Mouse (Mus musculus): ENCODE measurements around the gene Nmu. TPM values are rescaled to one million over a fixed set of nuclear protein-coding genes. Genes with fewer than 3 reads are reported as not detected.
A peak's percentile ranks its signal among the peaks of the same experiment; 100 is the strongest.

The Nmu gene
- total and polyA plus RNA-seq, 2 experiments from 2014 or later, result 0.70 TPM; not detected in 1

- no peak overlapping the region for H3K4me3 ChIP-seq (ENCODE audit: low read depth, low read length)
- DNase-seq (peak; percentile 56), ATAC-seq (peak; percentile 89)
- H3K9me3 ChIP-seq (ENCODE audit: low read length), result no peaks in the 10 kb centered on the region
- H3K9ac ChIP-seq, result no peak overlapping the region
- TF ChIP-seq CTCF (IDR thresholded peaks at IDR 0.05; ENCODE audit: low read depth), result no peak
- H3K36me3 ChIP-seq (ENCODE audit: insufficient read depth), result no peaks in the 10 kb centered on the region
- no peak overlapping the region for H3K4me2 ChIP-seq (ENCODE audit: low read depth)
- no peaks in the 10 kb centered on the region for H3K4me1 ChIP-seq (ENCODE audit: insufficient read depth)
- 19% methylated on average over 2 of the region's 2 CpGs for WGBS
- H3K27me3 ChIP-seq (ENCODE audit: insufficient read depth, low read length), result no peaks in the 10 kb centered on the region
- H3K27ac ChIP-seq (ENCODE audit: low read depth, low read length), result no peak overlapping the region
Measured at GRCm38 (mm10) chr5:76346137-76346536, 17.5 kb downstream of the Nmu start.

GRCm38 (mm10) chr5:76340931-76341330 is 22.7 kb downstream of the Nmu start:
- 81% methylated on average over 2 of the region's 2 CpGs for WGBS
- Histone ChIP-seq H3K4me2 (ENCODE audit: low read depth) (no peak overlapping the region), H3K9me3 (ENCODE audit: low read length) (no peaks in the 10 kb centered on the region), H3K9ac (no peak overlapping the region), H3K27me3 (ENCODE audit: insufficient read depth, low read length) (no peaks in the 10 kb centered on the region), H3K4me3 (ENCODE audit: low read depth, low read length) (no peak overlapping the region), H3K27ac (ENCODE audit: low read depth, low read length) (no peak overlapping the region), H3K4me1 (ENCODE audit: insufficient read depth) (no peaks in the 10 kb centered on the region), H3K36me3 (ENCODE audit: insufficient read depth) (no peaks in the 10 kb centered on the region)
- TF ChIP-seq CTCF (IDR thresholded peaks at IDR 0.05; ENCODE audit: low read depth), result no peak
- ATAC-seq (no peak), DNase-seq (no peak)

- ATAC-seq, result no peak
- H3K9ac ChIP-seq, result no peak overlapping the region
- 85% methylated on average over 8 of the region's 8 CpGs for WGBS
Measured at GRCm38 (mm10) chr5:76337100-76337499, 26.5 kb downstream of the Nmu start.

GRCm38 (mm10) chr5:76333833-76334232 is 29.8 kb downstream of the Nmu start:
- H3K27me3 ChIP-seq (ENCODE audit: insufficient read depth, low read length), result no peaks in the 10 kb centered on the region
- no peak overlapping the region for H3K4me3 ChIP-seq (ENCODE audit: low read depth, low read length)
- WGBS, result 54% methylated on average over 4 of the region's 4 CpGs
- H3K27ac ChIP-seq (ENCODE audit: low read depth, low read length), result no peak overlapping the region
- H3K9ac ChIP-seq, result no peak overlapping the region
- ATAC-seq (no peak), DNase-seq (no peak)
- no peaks in the 10 kb centered on the region for H3K4me1 ChIP-seq (ENCODE audit: insufficient read depth)
- H3K9me3 ChIP-seq (ENCODE audit: low read length), result no peaks in the 10 kb centered on the region
- no peak overlapping the region for H3K4me2 ChIP-seq (ENCODE audit: low read depth)
- H3K36me3 ChIP-seq (ENCODE audit: insufficient read depth), result no peaks in the 10 kb centered on the region
- TF ChIP-seq CTCF (IDR thresholded peaks at IDR 0.05; ENCODE audit: low read depth), result no peak

More at GRCm38 (mm10) chr5:76337100-76337499, 26.5 kb downstream of the Nmu start:
- DNase-seq, result no peak
- Histone ChIP-seq H3K4me3 (ENCODE audit: low read depth, low read length) (no peak overlapping the region), H3K27ac (ENCODE audit: low read depth, low read length) (no peak overlapping the region), H3K27me3 (ENCODE audit: insufficient read depth, low read length) (no peaks in the 10 kb centered on the region), H3K4me1 (ENCODE audit: insufficient read depth) (no peaks in the 10 kb centered on the region), H3K4me2 (ENCODE audit: low read depth) (no peak overlapping the region), H3K36me3 (ENCODE audit: insufficient read depth) (no peaks in the 10 kb centered on the region), H3K9me3 (ENCODE audit: low read length) (no peaks in the 10 kb centered on the region)
- TF ChIP-seq CTCF (IDR thresholded peaks at IDR 0.05; ENCODE audit: low read depth), result no peak

DNA sequence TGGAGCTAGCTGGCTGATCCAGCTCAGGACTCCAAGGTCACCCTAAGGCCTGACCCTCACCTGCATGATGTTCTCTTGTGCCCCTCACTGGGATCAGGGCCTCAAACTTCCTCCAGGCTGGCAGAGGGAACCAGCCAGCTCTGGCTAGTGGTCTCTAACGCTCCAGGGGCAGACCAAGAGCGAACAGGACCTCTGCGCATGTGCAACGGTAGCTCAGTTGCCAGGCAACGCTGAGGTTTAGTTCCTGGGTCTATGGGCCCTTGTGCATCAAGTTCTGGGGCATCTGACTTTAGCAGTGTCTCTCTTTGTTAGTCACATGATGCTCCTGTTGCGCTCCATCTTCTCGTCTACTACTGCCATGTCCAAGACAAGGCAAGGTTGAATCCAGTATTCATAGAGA is 32.6 kb downstream of the Nmu start, which contains the start of gene Pdcl2:
Pdcl2 (minus strand) TSS at position 204 of the 400 bp plus-strand sequence.
- H3K4me1 ChIP-seq (ENCODE audit: insufficient read depth), result no peaks in the 10 kb centered on the region
- H3K9me3 ChIP-seq (ENCODE audit: low read length), result no peaks in the 10 kb centered on the region
- ATAC-seq, result no peak
- no peak within 1 kb of the TSS for H3K9ac ChIP-seq
- DNase-seq, result no peak
- no peak for TF ChIP-seq CTCF (IDR thresholded peaks at IDR 0.05; ENCODE audit: low read depth)
- no peaks in the 10 kb centered on the region for H3K36me3 ChIP-seq (ENCODE audit: insufficient read depth)
- H3K4me3 ChIP-seq (ENCODE audit: low read depth, low read length), result no peak within 1 kb of the TSS
- no peak within 1 kb of the TSS for H3K4me2 ChIP-seq (ENCODE audit: low read depth)
- WGBS, result 94% methylated on average over 7 of the region's 7 CpGs
- H3K27me3 ChIP-seq (ENCODE audit: insufficient read depth, low read length), result no peaks in the 10 kb centered on the region
- H3K27ac ChIP-seq (ENCODE audit: low read depth, low read length), result no peak within 1 kb of the TSS

GRCm38 (mm10) chr5:76327296-76327695 is 36.3 kb downstream of the Nmu start:
- Histone ChIP-seq H3K27ac (ENCODE audit: low read depth, low read length) (no peak overlapping the region), H3K9ac (no peak overlapping the region), H3K4me3 (ENCODE audit: low read depth, low read length) (no peak overlapping the region), H3K4me2 (ENCODE audit: low read depth) (no peak overlapping the region), H3K9me3 (ENCODE audit: low read length) (no peaks in the 10 kb centered on the region), H3K27me3 (ENCODE audit: insufficient read depth, low read length) (no peaks in the 10 kb centered on the region), H3K36me3 (ENCODE audit: insufficient read depth) (no peaks in the 10 kb centered on the region), H3K4me1 (ENCODE audit: insufficient read depth) (no peaks in the 10 kb centered on the region)
- no peak for TF ChIP-seq CTCF (IDR thresholded peaks at IDR 0.05; ENCODE audit: low read depth)
- DNase-seq (no peak), ATAC-seq (no peak)
- WGBS, result 35% methylated on average over 2 of the region's 2 CpGs

- TF ChIP-seq CTCF (IDR thresholded peaks at IDR 0.05; ENCODE audit: low read depth), result no peak
- H3K4me3 ChIP-seq (ENCODE audit: low read depth, low read length), result no peak overlapping the region
- ATAC-seq, result no peak
- H3K36me3 ChIP-seq (ENCODE audit: insufficient read depth), result no peaks in the 10 kb centered on the region
- H3K9me3 ChIP-seq (ENCODE audit: low read length), result no peaks in the 10 kb centered on the region
- H3K27me3 ChIP-seq (ENCODE audit: insufficient read depth, low read length), result no peaks in the 10 kb centered on the region
- H3K9ac ChIP-seq, result no peak overlapping the region
- no peaks in the 10 kb centered on the region for H3K4me1 ChIP-seq (ENCODE audit: insufficient read depth)
- H3K27ac ChIP-seq (ENCODE audit: low read depth, low read length), result no peak overlapping the region
- WGBS, result 83% methylated on average over 4 of the region's 4 CpGs
- H3K4me2 ChIP-seq (ENCODE audit: low read depth), result no peak overlapping the region
- DNase-seq, result no peak
Measured at GRCm38 (mm10) chr5:76325113-76325512, 38.5 kb downstream of the Nmu start.
